Mouse (Mus musculus) bone marrow, adult 2 months (tissue): ENCODE measurements around the gene Zfhx2. TPM values are rescaled to one million over a fixed set of nuclear protein-coding genes. Genes with fewer than 3 reads are reported as not detected.
"Not testable (repeated sequence)": the region's sequence is repeated elsewhere in the genome, so short reads cannot be mapped to it uniquely, and the experiment has no call there.

Source experiments
- H3K27ac ChIP-seq: fragments of 200-500 bp; 2 replicates; pipeline ENCODE4 v1.5.1; 2012; ENCODE audit warnings: low read depth, mild to moderate bottlenecking, control low read depth, inconsistent platforms, low read length; ENCODE audit not compliant: control insufficient read depth, poor library complexity, insufficient read depth
- H3K4me1 ChIP-seq: fragments of 200-500 bp; 2 replicates; pipeline ENCODE4 v1.6.1; 2011; ENCODE audit warnings: low read length; ENCODE audit not compliant: control insufficient read depth, insufficient read depth
- H3K4me3 ChIP-seq: fragments of 200-500 bp; replicated peaks from 2 replicates; pipeline ENCODE3; 2011; ENCODE audit warnings: mild to moderate bottlenecking, low read depth, low read length, control low read depth; ENCODE audit not compliant: control insufficient read depth
- CTCF ChIP-seq: fragments of 200-500 bp; IDR thresholded peaks from 2 replicates; pipeline ENCODE4 v1.5.1; 2011; ENCODE audit warnings: low read length, control low read depth; ENCODE audit not compliant: control insufficient read depth, insufficient read depth
- POLR2A ChIP-seq: fragments of 200-500 bp; IDR thresholded peaks from 2 replicates; pipeline ENCODE4 v1.6.1; 2011; ENCODE audit warnings: low read depth, mild to moderate bottlenecking, control low read depth, low read length, borderline replicate concordance; ENCODE audit not compliant: control insufficient read depth
- WGBS: fragments of 180-500 bp; shearing (Covaris S2); methylation state at CpG from one replicate; pipeline ENCODE4 v1.1.7; 2018; 5-methylcytosine and 5-hydroxymethylcytosine counted together
- polyA plus RNA-seq: library from polyadenylated mRNA; stranded (reverse); fragments of >200 nt; gene quantifications from 2 replicates; pipeline ENCODE4 v1.2.4, GENCODE M21; 2011; ENCODE audit warnings: low replicate concordance; ENCODE audit not compliant: missing spikeins, insufficient read depth, insufficient read length

Zfhx2 gene
- polyA plus RNA-seq, 1 experiment = 5.3 TPM

- no peak for TF ChIP-seq CTCF
- no peak for TF ChIP-seq POLR2A
- Histone ChIP-seq H3K4me3 (no peak overlapping the region), H3K4me1 (no peaks in the 10 kb centered on the region; the same call in 1 of the 2 replicates), H3K27ac (no peak overlapping the region)
- WGBS = 10% methylated on average over 11 of the region's 11 CpGs
Measured at GRCm38 (mm10) chr14:55055167-55055834, 36.8 kb downstream of the Zfhx2 start.

DNA sequence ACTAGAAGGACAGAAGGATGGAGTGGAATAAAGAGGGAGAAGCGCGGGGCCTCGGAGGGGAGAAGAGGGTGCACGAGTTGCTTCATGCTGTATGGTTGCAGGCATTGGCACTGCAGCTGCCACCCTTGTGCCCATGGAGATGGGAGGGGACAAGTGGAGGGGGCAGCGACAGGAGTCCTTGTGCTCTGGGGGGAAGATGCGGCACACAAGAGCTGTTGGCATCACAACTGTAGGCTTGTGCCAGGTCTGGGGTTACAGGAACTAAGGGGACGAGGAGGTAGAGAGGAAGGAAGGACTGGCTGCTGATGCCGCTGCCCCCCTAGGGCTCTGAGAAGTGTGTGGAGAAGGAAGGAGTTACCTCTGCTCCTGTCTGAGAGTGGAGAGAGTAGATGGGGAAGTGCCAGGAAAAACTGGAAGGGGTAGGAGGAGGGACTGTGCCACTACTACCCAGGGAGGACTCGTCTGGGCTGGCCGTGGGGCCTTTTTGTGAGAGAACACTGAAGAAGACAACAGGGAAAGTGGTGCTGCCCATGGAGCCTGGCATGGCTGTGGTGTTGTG, 37.9 kb downstream of the Zfhx2 start:
- TF ChIP-seq POLR2A (no peak), CTCF (no peak)

DNA sequence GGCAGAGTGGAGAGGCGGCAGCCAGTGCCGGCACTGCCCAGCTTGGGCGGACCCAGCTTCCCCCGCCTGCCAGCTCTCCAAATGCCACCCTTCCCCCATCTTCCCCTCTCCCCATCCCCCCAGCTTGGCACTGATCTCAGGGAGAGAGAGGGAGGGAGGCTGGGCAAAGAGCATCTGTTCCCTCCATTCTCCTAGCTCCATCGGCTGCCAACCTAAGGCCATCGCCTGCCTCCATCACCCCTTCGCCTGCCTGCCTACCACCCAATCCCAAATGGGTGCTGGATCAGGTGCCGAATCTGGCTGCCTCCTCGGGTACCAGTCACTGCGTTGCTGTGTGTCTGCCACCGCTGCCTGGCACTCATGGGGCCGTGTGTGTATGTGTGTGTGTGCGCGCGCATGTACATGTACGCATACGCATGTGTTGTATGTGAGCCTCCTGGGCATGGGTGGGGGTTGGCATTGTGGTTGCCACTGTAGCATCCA, 38.4 kb downstream of the Zfhx2 start:
- no peak for TF ChIP-seq CTCF
- TF ChIP-seq POLR2A = no peak
- 66% methylated on average over 17 of the region's 17 CpGs for WGBS
- Histone ChIP-seq H3K27ac (no peak overlapping the region), H3K4me1 (no peaks in the 10 kb centered on the region; the same call in 1 of the 2 replicates), H3K4me3 (no peak overlapping the region)

More for the DNA sequence above, 37.9 kb downstream of the Zfhx2 start:
- WGBS = 21% methylated on average over 10 of the region's 10 CpGs
- Histone ChIP-seq H3K4me1 (no peaks in the 10 kb centered on the region; the same call in 1 of the 2 replicates), H3K27ac (no peak overlapping the region), H3K4me3 (no peak overlapping the region)

DNA sequence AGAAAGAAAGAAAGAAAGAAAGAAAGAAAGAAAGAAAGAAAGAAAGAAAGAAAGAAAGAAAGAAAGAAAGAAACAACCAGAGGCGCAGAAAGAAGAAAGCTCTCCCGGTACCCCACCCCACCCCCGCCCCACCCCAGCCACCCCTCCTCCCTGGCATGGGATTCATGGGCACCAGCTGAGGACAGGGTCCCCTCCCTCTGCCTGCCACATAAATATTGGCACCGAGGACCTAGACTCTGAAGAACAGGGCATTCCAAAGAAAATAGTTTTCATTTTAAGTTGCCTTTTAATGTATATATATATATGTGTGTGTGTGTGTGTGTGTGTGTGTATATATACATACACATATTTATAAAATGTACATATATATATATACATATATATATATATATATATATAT, 39.1 kb downstream of the Zfhx2 start:
- H3K4me3 ChIP-seq = no peak overlapping the region
- no peaks in the 10 kb centered on the region; the same call in 1 of the 2 replicates for H3K4me1 ChIP-seq
- WGBS = 82% methylated on average over 4 of the region's 4 CpGs
- no peak overlapping the region for H3K27ac ChIP-seq
- TF ChIP-seq CTCF = no peak
- no peak for TF ChIP-seq POLR2A

DNA sequence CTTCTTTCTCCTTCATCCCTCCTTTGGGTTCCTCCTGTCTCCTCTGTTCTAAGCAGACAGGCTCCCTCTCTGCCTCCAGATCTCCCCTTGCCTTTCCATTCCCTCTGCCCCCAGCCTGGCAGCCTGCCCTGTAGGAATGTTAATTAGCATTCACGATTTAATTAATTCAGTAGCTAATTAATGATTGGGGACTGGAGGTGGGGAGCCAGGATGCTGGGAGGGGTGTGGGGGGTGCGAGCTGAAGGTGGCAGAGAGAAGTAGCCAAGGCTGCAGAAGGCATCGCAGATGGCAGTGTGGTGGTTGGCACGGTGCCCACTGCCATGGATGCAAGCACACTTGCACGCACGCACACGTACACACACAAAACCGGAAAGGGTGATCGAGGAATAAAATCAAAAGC, 39.6 kb downstream of the Zfhx2 start:
- no peak overlapping the region for H3K4me3 ChIP-seq
- no peaks in the 10 kb centered on the region; the same call in 1 of the 2 replicates for H3K4me1 ChIP-seq
- TF ChIP-seq POLR2A (peak; percentile 21; the same call in 1 of the 2 replicates), CTCF (no peak)
- 54% methylated on average over 9 of the region's 9 CpGs for WGBS
- H3K27ac ChIP-seq = no peak overlapping the region

- TF ChIP-seq POLR2A = no peak
- TF ChIP-seq CTCF = no peak
- H3K4me3 ChIP-seq = no peak overlapping the region
- H3K4me1 ChIP-seq = no peaks in the 10 kb centered on the region; the same call in 1 of the 2 replicates
- H3K27ac ChIP-seq = no peak overlapping the region
- 40% methylated on average over 2 of the region's 2 CpGs for WGBS
Measured at GRCm38 (mm10) chr14:55047971-55048531, 44.1 kb downstream of the Zfhx2 start.

DNA sequence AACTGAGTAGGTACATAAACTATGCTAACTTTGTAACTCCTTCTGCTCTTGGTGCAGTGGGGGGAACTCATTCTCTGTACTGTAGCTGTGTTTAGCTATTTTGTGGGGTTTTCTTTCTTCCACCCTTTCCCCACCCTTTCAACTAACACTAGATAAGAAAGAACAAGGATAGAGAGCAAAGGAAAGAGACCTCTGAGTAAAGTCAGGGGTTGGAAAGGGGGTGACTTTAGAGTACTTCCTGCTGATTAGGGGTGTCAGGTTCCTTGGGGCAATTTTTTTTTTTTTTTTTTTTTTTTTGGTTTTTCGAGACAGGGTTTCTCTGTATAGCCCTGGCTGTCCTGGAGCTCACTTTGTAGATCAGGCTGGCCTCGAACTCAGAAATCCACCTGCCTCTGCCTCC, 48.4 kb downstream of the Zfhx2 start:
- 71% methylated on average over 1 of the region's 2 CpGs for WGBS

DNA sequence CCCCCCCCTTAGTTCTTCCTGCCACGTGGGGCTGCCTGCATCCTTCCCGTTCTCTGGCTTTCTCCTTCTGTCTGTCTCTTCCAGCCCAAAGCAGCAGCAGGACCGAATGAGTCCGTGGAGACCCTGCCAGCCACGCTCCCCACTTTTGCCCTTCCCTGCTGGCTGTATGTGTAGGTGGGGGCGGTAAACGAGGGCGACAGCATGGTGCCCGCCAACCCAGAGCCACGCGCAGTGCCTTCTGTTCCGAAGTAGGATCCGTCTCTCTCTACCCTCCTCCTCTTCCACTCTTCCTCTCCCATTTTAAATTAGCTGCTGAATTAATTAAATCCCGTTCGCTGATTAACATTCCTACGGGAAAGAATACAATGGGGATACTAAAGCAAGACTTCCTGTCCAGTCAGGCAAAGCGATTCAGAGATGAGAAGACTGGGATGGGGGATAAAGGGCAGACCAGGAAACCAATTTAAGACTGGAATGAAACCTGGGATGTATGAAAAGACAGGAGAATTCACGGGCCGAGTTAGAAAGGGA, 59.4 kb downstream of the Zfhx2 start:
- no peak overlapping the region for H3K27ac ChIP-seq
- no peak for TF ChIP-seq POLR2A
- TF ChIP-seq CTCF = no peak
- H3K4me1 ChIP-seq = no peaks in the 10 kb centered on the region
- 81% methylated on average over 19 of the region's 19 CpGs for WGBS
- H3K4me3 ChIP-seq = no peak overlapping the region

More for the DNA sequence above, 48.4 kb downstream of the Zfhx2 start:
- not testable (repeated sequence) for H3K4me1 ChIP-seq, H3K4me3 ChIP-seq, H3K27ac ChIP-seq
